Mouse (Mus musculus) granulocyte monocyte progenitor cell, adult 5-6 weeks (primary cell): ENCODE results near the gene Mapkbp1. TPM values are rescaled to one million over a fixed set of nuclear protein-coding genes. Genes with fewer than 3 reads are reported as not detected.

Experiments used
- total RNA-seq, 2 experiments: library from RNA; stranded (forward) in 1 of 2; stranded (reverse) in 1 of 2; fragments of 200-712, 200-1000 nt in 1 of 2; fragments of >200 nt in 1 of 2; fragmentation: Nextera tagmentation in 1 of 2; gene quantifications; 2 replicates each; pipeline ENCODE4 v1.2.3; 2014 to 2017

The Mapkbp1 gene
- total RNA-seq, 2 experiments from 2014 or later, result 3.0 to 7.6 TPM

Other genes with a start within 250 kb of the Mapkbp1 start
- gene Itpka, start 230.4 kb upstream of the Mapkbp1 start, total RNA-seq (2014; fragmentation: Nextera tagmentation), result 0.47 TPM in 1 of 2 replicates, not detected in the other
- 0.57 TPM in 1 of 2 replicates, not detected in the other for gene Itpka, start 230.4 kb upstream of the Mapkbp1 start, total RNA-seq (2017)
- not detected in 2 replicates for gene Ltk, start 212.3 kb upstream of the Mapkbp1 start, total RNA-seq (2014; fragmentation: Nextera tagmentation)
- not detected in 2 replicates for gene Ltk, start 212.3 kb upstream of the Mapkbp1 start, total RNA-seq (2017)
- 15.8 and 16.1 TPM in 2 replicates for gene Rpap1, start 185.2 kb upstream of the Mapkbp1 start, total RNA-seq (2014; fragmentation: Nextera tagmentation)
- 10.7 and 11.7 TPM in 2 replicates for gene Rpap1, start 185.2 kb upstream of the Mapkbp1 start, total RNA-seq (2017)
- 0.15 TPM in 1 of 2 replicates, not detected in the other for gene Tyro3, start 175.0 kb upstream of the Mapkbp1 start, total RNA-seq (2014; fragmentation: Nextera tagmentation)
- gene Tyro3, start 175.0 kb upstream of the Mapkbp1 start, total RNA-seq (2017), result not detected in 2 replicates
- 71.3 and 81.4 TPM in 2 replicates for gene Mga, start 75.5 kb upstream of the Mapkbp1 start, total RNA-seq (2014; fragmentation: Nextera tagmentation)
- gene Mga, start 75.5 kb upstream of the Mapkbp1 start, total RNA-seq (2017), result 61.2 and 71.1 TPM in 2 replicates
- gene Jmjd7, start 54.8 kb downstream of the Mapkbp1 start, total RNA-seq (2014; fragmentation: Nextera tagmentation), result 2.3 and 7.9 TPM in 2 replicates
- 3.5 and 4.0 TPM in 2 replicates for gene Jmjd7, start 54.8 kb downstream of the Mapkbp1 start, total RNA-seq (2017)
- 1.0 and 1.5 TPM in 2 replicates for gene Gm28042, start 54.8 kb downstream of the Mapkbp1 start, total RNA-seq (2014; fragmentation: Nextera tagmentation)
- gene Gm28042, start 54.8 kb downstream of the Mapkbp1 start, total RNA-seq (2017), result not detected in 2 replicates
- gene Pla2g4b, start 60.7 kb downstream of the Mapkbp1 start, total RNA-seq (2014; fragmentation: Nextera tagmentation), result 0.62 TPM in 1 of 2 replicates, not detected in the other
- 0.72 and 1.8 TPM in 2 replicates for gene Pla2g4b, start 60.7 kb downstream of the Mapkbp1 start, total RNA-seq (2017)
- gene Ehd4, start 181.9 kb downstream of the Mapkbp1 start, total RNA-seq (2014; fragmentation: Nextera tagmentation), result 27.0 and 33.4 TPM in 2 replicates
- gene Ehd4, start 181.9 kb downstream of the Mapkbp1 start, total RNA-seq (2017), result 29.4 and 30.3 TPM in 2 replicates